Mouse (Mus musculus): ENCODE measurements around the gene Zwilch. TPM values are rescaled to one million over a fixed set of nuclear protein-coding genes. Genes with fewer than 3 reads are reported as not detected.
A peak's percentile ranks its signal among the peaks of the same experiment; 100 is the strongest.

The Zwilch gene
- 2.3 TPM in 1 of 2 replicates, not detected in the other for polyA plus RNA-seq (2012; ENCODE audit: insufficient read depth, insufficient read length, missing spikeins)

- Histone ChIP-seq H3K4me1 (ENCODE audit: control insufficient read depth, insufficient read depth, insufficient read length, low read length) (no peaks in the 10 kb centered on the region), H3K27ac (replicated peaks; ENCODE audit: low read depth, low read length) (peak within 1 kb of the TSS; percentile 99), H3K4me3 (ENCODE audit: insufficient read depth, low read depth, low read length) (peak within 1 kb of the TSS; percentile 88)
Measured at GRCm38 (mm10) chr9:64172816-64173665, at the start of gene Zwilch, which contains the start of gene Rpl4. Gene Zwilch, minus strand, starts transcription at chr9:64173104. Gene Rpl4, plus strand, starts transcription at chr9:64173375.

- no peak overlapping the region for H3K4me3 ChIP-seq (ENCODE audit: insufficient read depth, low read depth, low read length)
- H3K4me1 ChIP-seq (ENCODE audit: control insufficient read depth, insufficient read depth, insufficient read length, low read length), result 0 out of 2 replicates have a peak, but pooled peaks cover 2% of the 10 kb centered on the region
- H3K27ac ChIP-seq (replicated peaks; ENCODE audit: low read depth, low read length), result no peak overlapping the region
Measured at GRCm38 (mm10) chr9:64222098-64222497, 49.2 kb upstream of the Zwilch start.

GRCm38 (mm10) chr9:64221480-64221879, 48.6 kb upstream of the Zwilch start:
- Histone ChIP-seq H3K4me1 (ENCODE audit: control insufficient read depth, insufficient read depth, insufficient read length, low read length) (0 out of 2 replicates have a peak, but pooled peaks cover 2% of the 10 kb centered on the region), H3K4me3 (ENCODE audit: insufficient read depth, low read depth, low read length) (no peak overlapping the region), H3K27ac (replicated peaks; ENCODE audit: low read depth, low read length) (no peak overlapping the region)

- H3K4me3 ChIP-seq (ENCODE audit: insufficient read depth, low read depth, low read length), result no peak overlapping the region
- H3K27ac ChIP-seq (replicated peaks; ENCODE audit: low read depth, low read length), result no peak overlapping the region
- H3K4me1 ChIP-seq (ENCODE audit: control insufficient read depth, insufficient read depth, insufficient read length, low read length), result 0 out of 2 replicates have a peak, but pooled peaks cover 2% of the 10 kb centered on the region
Measured at GRCm38 (mm10) chr9:64220603-64221002, 47.7 kb upstream of the Zwilch start.

- Histone ChIP-seq H3K4me3 (ENCODE audit: insufficient read depth, low read depth, low read length) (no peak overlapping the region), H3K4me1 (ENCODE audit: control insufficient read depth, insufficient read depth, insufficient read length, low read length) (0 out of 2 replicates have a peak, but pooled peaks cover 2% of the 10 kb centered on the region), H3K27ac (replicated peaks; ENCODE audit: low read depth, low read length) (no peak overlapping the region)
Measured at GRCm38 (mm10) chr9:64219772-64220420, 47.0 kb upstream of the Zwilch start.

- Histone ChIP-seq H3K4me3 (ENCODE audit: insufficient read depth, low read depth, low read length) (no peak overlapping the region), H3K27ac (replicated peaks; ENCODE audit: low read depth, low read length) (no peak overlapping the region)
Measured at GRCm38 (mm10) chr9:64219305-64219704, 46.4 kb upstream of the Zwilch start.

GRCm38 (mm10) chr9:64217887-64218286, 45.0 kb upstream of the Zwilch start:
- Histone ChIP-seq H3K4me3 (ENCODE audit: insufficient read depth, low read depth, low read length) (no peak overlapping the region), H3K27ac (replicated peaks; ENCODE audit: low read depth, low read length) (no peak overlapping the region), H3K4me1 (ENCODE audit: control insufficient read depth, insufficient read depth, insufficient read length, low read length) (0 out of 2 replicates have a peak, but pooled peaks cover 2% of the 10 kb centered on the region)

More at GRCm38 (mm10) chr9:64219305-64219704, 46.4 kb upstream of the Zwilch start:
- 0 out of 2 replicates have a peak, but pooled peaks cover 2% of the 10 kb centered on the region for H3K4me1 ChIP-seq (ENCODE audit: control insufficient read depth, insufficient read depth, insufficient read length, low read length)

- Histone ChIP-seq H3K4me1 (ENCODE audit: control insufficient read depth, insufficient read depth, insufficient read length, low read length) (0 out of 2 replicates have a peak, but pooled peaks cover 2% of the 10 kb centered on the region), H3K27ac (replicated peaks; ENCODE audit: low read depth, low read length) (no peak overlapping the region), H3K4me3 (ENCODE audit: insufficient read depth, low read depth, low read length) (no peak overlapping the region)
Measured at GRCm38 (mm10) chr9:64216641-64217040, 43.7 kb upstream of the Zwilch start.

GRCm38 (mm10) chr9:64216090-64216489, 43.2 kb upstream of the Zwilch start:
- no peak overlapping the region for H3K27ac ChIP-seq (replicated peaks; ENCODE audit: low read depth, low read length)
- 0 out of 2 replicates have a peak, but pooled peaks cover 2% of the 10 kb centered on the region for H3K4me1 ChIP-seq (ENCODE audit: control insufficient read depth, insufficient read depth, insufficient read length, low read length)
- H3K4me3 ChIP-seq (ENCODE audit: insufficient read depth, low read depth, low read length), result no peak overlapping the region

- Histone ChIP-seq H3K27ac (replicated peaks; ENCODE audit: low read depth, low read length) (no peak overlapping the region), H3K4me3 (ENCODE audit: insufficient read depth, low read depth, low read length) (no peak overlapping the region), H3K4me1 (ENCODE audit: control insufficient read depth, insufficient read depth, insufficient read length, low read length) (0 out of 2 replicates have a peak, but pooled peaks cover 2% of the 10 kb centered on the region)
Measured at GRCm38 (mm10) chr9:64214452-64214851, 41.5 kb upstream of the Zwilch start.

GRCm38 (mm10) chr9:64207509-64208084, 34.7 kb upstream of the Zwilch start:
- Histone ChIP-seq H3K4me1 (ENCODE audit: control insufficient read depth, insufficient read depth, insufficient read length, low read length) (no peaks in the 10 kb centered on the region), H3K4me3 (ENCODE audit: insufficient read depth, low read depth, low read length) (no peak overlapping the region), H3K27ac (replicated peaks; ENCODE audit: low read depth, low read length) (no peak overlapping the region)

- Histone ChIP-seq H3K4me1 (ENCODE audit: control insufficient read depth, insufficient read depth, insufficient read length, low read length) (no peaks in the 10 kb centered on the region), H3K4me3 (ENCODE audit: insufficient read depth, low read depth, low read length) (no peak overlapping the region), H3K27ac (replicated peaks; ENCODE audit: low read depth, low read length) (no peak overlapping the region)
Measured at GRCm38 (mm10) chr9:64202866-64203265, 30.0 kb upstream of the Zwilch start.

- no peak overlapping the region for H3K4me3 ChIP-seq (ENCODE audit: insufficient read depth, low read depth, low read length)
- H3K27ac ChIP-seq (replicated peaks; ENCODE audit: low read depth, low read length), result no peak overlapping the region
- no peaks in the 10 kb centered on the region for H3K4me1 ChIP-seq (ENCODE audit: control insufficient read depth, insufficient read depth, insufficient read length, low read length)
Measured at GRCm38 (mm10) chr9:64202331-64202730, 29.4 kb upstream of the Zwilch start.

GRCm38 (mm10) chr9:64199897-64200296, 27.0 kb upstream of the Zwilch start:
- no peaks in the 10 kb centered on the region for H3K4me1 ChIP-seq (ENCODE audit: control insufficient read depth, insufficient read depth, insufficient read length, low read length)
- no peak overlapping the region for H3K27ac ChIP-seq (replicated peaks; ENCODE audit: low read depth, low read length)
- H3K4me3 ChIP-seq (ENCODE audit: insufficient read depth, low read depth, low read length), result no peak overlapping the region
